Mouse (Mus musculus): ENCODE results near the gene Thumpd2. TPM values are rescaled to one million over a fixed set of nuclear protein-coding genes. Genes with fewer than 3 reads are reported as not detected.

Thumpd2 gene
- polyA plus RNA-seq, 1 experiment from 2014 or later = 3.6 TPM

DNA sequence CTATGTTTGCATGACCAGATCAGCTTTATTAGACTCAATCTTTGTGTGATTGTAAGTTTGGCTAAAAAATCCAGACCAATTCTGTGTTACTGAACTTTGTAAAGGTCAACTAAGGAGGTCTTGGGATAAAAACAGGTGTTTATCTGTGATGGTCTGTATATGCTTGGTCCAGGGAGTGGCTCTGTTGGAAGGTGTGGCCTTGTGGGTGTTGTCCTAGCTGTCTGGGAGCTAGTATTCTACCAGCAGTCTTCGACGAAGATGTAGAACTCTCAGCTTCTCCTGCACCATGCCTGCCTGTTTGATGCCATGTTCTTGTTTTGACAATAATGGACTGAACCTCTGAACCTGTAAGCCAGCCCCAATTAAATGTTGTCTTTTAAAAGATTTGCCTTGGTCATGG is 11.6 kb downstream of the Thumpd2 start:
- H3K4me3 ChIP-seq (ENCODE audit: inconsistent target) = no peak overlapping the region
- H3K79me2 ChIP-seq (ENCODE audit: inconsistent target) = no peaks in the 10 kb centered on the region
- H3K36me3 ChIP-seq (ENCODE audit: inconsistent target) = peaks cover 35% of the 10 kb centered on the region
- no peak overlapping the region for H3K27ac ChIP-seq
- 90% methylated on average over 2 of the region's 2 CpGs for WGBS (ENCODE audit: missing documents)

DNA sequence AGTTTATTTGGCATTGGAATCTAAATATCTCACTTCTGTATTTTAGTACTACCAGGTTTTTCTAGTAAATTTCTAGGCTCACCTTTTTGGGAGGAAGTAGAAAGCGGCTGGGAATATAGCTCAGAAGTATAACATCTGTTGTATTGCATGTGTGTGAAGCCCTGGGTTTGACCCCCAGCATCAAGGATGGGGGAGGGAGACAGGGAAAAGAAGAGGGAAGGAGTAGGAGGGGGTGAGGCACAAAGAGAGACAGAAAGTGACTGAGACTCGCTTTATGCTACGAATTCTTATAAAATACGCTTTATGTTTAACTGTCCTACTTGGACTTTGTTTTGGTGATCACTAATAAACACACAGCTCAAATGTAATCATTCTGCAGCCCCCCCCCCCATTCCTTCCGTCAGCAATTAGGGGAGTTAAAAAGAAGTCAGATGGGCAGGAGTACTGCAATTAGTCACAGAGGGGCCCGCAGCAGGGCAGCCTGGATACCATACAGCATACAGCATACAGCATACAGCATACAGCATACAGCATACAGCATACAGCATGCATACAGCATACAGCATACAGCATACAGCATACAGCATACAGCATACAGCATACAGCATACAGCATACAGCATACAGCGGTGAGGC is 16.8 kb downstream of the Thumpd2 start:
- H3K27ac ChIP-seq = no peak overlapping the region
- H3K36me3 ChIP-seq (ENCODE audit: inconsistent target) = peaks cover 32% of the 10 kb centered on the region
- H3K79me2 ChIP-seq (ENCODE audit: inconsistent target) = no peaks in the 10 kb centered on the region
- H3K4me3 ChIP-seq (ENCODE audit: inconsistent target) = no peak overlapping the region
- 92% methylated on average over 7 of the region's 7 CpGs for WGBS (ENCODE audit: missing documents)

DNA sequence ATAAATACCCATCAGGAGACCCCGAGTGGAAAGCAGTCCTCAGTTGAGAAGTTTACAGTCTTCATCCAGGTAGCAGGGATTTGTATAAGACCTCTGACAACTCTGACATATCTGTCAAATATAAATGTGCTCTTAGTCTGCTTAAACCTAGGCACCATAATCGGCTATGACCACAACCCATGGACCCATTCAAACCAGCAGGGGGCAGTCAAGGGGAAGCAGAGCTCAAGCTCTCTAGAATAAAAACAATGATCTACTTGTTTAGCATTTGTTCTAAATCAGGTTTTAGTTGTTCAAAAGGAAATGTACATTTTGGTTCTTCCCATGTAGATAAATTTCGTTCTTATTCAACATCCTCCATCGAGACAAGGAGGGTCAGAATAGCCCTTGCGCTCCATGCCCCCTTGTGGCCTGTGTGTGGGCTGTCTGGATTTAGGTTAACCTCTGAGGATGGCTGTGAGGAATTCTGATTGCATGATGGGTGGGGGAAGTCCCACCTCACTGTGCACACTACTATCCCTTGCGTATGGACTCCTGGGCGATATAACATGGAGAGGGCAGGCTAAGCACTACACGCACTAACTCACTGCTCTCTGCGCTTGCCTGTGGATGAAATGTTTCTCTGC is 19.2 kb downstream of the Thumpd2 start:
- no peaks in the 10 kb centered on the region for H3K79me2 ChIP-seq (ENCODE audit: inconsistent target)
- H3K27ac ChIP-seq = no peak overlapping the region
- H3K36me3 ChIP-seq (ENCODE audit: inconsistent target) = peaks cover 26% of the 10 kb centered on the region; the same call in 1 of the 2 replicates
- H3K4me3 ChIP-seq (ENCODE audit: inconsistent target) = no peak overlapping the region
- 84% methylated on average over 9 of the region's 9 CpGs for WGBS (ENCODE audit: missing documents)

DNA sequence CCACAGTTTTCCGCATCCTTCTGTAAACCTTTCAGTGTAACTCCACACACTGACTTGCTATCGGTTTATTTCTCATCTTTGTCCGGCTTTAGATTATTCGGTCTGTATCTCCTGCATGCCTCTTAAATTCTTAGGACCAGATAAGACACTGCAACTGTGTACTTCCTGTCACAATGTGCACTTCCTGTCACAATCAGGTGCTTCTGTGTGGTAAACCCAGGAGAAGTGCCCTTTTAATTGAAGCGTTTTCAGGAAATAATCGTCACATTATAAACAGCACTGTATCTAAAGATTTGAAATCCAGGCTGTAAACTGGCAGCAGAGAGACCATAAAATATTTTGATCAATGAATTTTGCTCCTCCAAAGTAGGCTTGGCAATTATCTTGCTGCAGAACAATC is 19.8 kb downstream of the Thumpd2 start:
- Histone ChIP-seq H3K79me2 (ENCODE audit: inconsistent target) (no peaks in the 10 kb centered on the region), H3K36me3 (ENCODE audit: inconsistent target) (peaks cover 26% of the 10 kb centered on the region; the same call in 1 of the 2 replicates), H3K27ac (no peak overlapping the region), H3K4me3 (ENCODE audit: inconsistent target) (no peak overlapping the region)
- 87% methylated on average over 5 of the region's 6 CpGs for WGBS (ENCODE audit: missing documents)

DNA sequence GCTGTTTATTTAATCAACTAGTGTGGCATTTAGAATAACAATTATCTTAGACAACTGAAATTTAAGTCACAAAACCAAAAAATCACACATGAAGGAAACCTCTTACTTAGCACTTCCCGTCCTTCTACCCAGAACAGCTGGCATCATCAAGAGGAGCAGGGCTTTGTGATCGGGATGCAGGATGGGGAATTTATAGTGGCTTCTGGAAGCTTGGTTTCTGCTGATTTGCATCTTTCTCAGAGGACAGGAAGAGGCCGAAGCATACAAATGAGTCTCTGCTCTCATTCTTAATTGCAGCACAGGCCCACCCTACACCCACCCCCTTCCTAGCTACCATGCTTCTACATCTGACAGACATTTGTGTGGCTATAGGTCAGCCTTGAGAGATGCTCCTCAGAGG is 20.5 kb downstream of the Thumpd2 start:
- WGBS (ENCODE audit: missing documents) = 97% methylated on average over 3 of the region's 3 CpGs
- H3K79me2 ChIP-seq (ENCODE audit: inconsistent target) = no peaks in the 10 kb centered on the region
- no peak overlapping the region for H3K27ac ChIP-seq
- H3K4me3 ChIP-seq (ENCODE audit: inconsistent target) = no peak overlapping the region
- peaks cover 28% of the 10 kb centered on the region; the same call in 1 of the 2 replicates for H3K36me3 ChIP-seq (ENCODE audit: inconsistent target)

DNA sequence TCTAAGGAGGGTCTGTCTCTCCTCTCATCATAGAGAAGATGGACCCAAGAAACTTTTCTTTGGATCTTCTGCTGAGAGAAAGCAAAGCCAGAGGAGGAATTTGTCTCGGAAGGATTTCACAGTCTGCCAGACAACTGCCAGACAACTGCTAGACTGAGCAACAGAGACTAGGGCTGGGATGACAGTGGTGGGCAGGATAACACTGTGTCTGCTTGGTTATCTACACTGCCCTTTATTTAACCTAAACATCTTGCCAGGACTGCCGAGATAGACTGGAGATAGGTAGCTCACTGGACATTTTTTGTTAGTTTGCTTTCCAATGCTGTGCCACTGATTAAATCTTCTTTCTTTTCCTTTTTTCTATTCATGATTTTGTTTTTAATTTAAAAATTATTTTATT is 23.2 kb downstream of the Thumpd2 start:
- Histone ChIP-seq H3K36me3 (ENCODE audit: inconsistent target) (peaks cover 43% of the 10 kb centered on the region; the same call in 1 of the 2 replicates), H3K27ac (no peak overlapping the region), H3K79me2 (ENCODE audit: inconsistent target) (no peaks in the 10 kb centered on the region), H3K4me3 (ENCODE audit: inconsistent target) (no peak overlapping the region)
- 94% methylated on average over 2 of the region's 2 CpGs for WGBS (ENCODE audit: missing documents)

DNA sequence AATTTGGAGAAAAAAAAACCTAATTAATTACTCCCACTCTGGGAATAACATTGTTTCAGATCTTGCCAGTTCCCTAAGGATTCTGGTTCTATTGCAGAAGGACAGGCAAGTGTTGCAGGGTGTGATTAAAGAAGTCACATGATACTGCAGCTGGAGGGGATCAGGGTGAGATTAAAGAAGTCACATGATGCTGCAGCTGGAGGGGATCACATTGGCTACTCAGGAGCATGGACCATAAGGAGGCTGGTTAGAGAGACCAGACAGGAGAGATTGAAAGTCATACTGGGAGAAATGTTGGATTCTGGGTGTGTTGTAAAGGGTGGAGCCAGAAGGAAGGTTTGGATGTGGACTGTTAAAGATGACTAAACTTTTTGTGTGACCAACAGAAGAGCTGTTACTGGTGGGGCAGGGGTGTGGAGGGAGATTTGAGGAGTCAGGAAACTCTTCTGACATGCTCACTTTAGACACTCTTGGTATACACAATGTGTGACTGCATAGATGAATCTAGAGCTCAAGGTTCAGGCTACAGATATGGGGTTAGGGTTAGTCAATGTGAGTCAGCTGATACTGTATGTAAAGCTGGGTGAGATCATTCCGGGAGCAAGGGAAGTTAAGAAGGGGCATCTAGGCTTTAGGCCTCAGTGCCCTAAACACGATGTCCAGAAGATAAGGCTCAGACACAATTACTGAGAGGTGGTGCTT is 26.0 kb downstream of the Thumpd2 start:
- Histone ChIP-seq H3K4me3 (ENCODE audit: inconsistent target) (no peak overlapping the region), H3K27ac (no peak overlapping the region), H3K36me3 (ENCODE audit: inconsistent target) (peaks cover 51% of the 10 kb centered on the region; the same call in 1 of the 2 replicates), H3K79me2 (ENCODE audit: inconsistent target) (no peaks in the 10 kb centered on the region)
- WGBS (ENCODE audit: missing documents) = 96% methylated on average over 2 of the region's 2 CpGs

GRCm38 (mm10) chr17:81035354-81035753 is 29.5 kb downstream of the Thumpd2 start:
- WGBS (ENCODE audit: missing documents) = 92% methylated on average over 5 of the region's 5 CpGs
- H3K36me3 ChIP-seq (ENCODE audit: inconsistent target) = peaks cover 43% of the 10 kb centered on the region; the same call in 1 of the 2 replicates
- no peak overlapping the region for H3K27ac ChIP-seq
- no peaks in the 10 kb centered on the region for H3K79me2 ChIP-seq (ENCODE audit: inconsistent target)
- no peak overlapping the region for H3K4me3 ChIP-seq (ENCODE audit: inconsistent target)

GRCm38 (mm10) chr17:81032957-81033356 is 31.9 kb downstream of the Thumpd2 start:
- Histone ChIP-seq H3K79me2 (ENCODE audit: inconsistent target) (no peaks in the 10 kb centered on the region), H3K36me3 (ENCODE audit: inconsistent target) (peaks cover 30% of the 10 kb centered on the region; the same call in 1 of the 2 replicates), H3K4me3 (ENCODE audit: inconsistent target) (no peak overlapping the region), H3K27ac (no peak overlapping the region)
- 92% methylated on average over 2 of the region's 2 CpGs for WGBS (ENCODE audit: missing documents)

DNA sequence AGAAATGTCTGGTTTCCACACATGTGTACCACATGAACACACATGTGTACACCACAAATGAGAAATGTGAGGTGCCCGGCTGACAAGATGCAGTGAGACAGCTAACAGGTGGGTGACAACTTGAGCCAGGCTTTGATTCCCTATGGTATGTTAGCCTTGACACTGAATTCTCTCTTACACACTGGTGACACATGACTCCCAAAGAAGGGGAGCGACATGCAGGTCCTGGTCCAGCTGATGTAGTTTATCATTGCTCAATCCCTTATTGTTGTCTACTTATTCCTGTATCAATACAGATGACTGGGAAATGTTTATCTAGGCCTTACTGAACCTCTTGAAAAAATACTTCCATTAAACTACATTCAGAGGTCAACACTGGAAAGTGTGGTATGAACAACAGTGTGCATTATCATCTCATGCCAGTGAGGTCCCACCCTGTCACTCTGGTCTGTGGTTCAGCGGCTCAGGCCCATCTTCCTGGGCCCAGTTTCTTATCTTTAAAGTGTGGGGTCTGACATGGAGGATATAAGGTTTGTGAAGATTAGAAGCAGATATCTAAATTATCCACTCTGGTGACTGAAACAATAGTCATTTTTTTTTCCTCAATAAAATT is 32.9 kb downstream of the Thumpd2 start:
- 100% methylated on average over 3 of the region's 3 CpGs for WGBS (ENCODE audit: missing documents)
- Histone ChIP-seq H3K4me3 (ENCODE audit: inconsistent target) (no peak overlapping the region), H3K36me3 (ENCODE audit: inconsistent target) (peaks cover 26% of the 10 kb centered on the region; the same call in 1 of the 2 replicates), H3K79me2 (ENCODE audit: inconsistent target) (no peaks in the 10 kb centered on the region), H3K27ac (no peak overlapping the region)

DNA sequence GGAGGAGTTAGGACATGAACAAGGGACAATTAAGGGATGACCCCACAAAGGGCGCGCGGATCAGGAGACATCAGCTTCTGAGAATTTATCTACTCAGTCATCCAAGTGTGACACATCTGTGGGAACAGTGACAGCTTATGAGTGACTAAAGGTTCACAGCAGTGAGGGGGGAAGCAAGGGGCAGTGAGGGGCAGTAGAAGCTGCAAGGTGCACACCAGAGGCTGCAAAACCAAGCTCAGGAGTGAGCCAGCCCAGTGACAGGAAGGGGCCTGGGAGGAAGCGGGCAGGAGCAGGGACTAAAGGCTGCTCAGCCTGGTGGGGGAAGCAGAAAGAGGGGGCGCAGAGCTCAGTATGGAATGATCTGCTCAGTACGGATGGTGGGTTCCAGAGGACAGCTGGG is 37.6 kb downstream of the Thumpd2 start:
- WGBS (ENCODE audit: missing documents) = 98% methylated on average over 4 of the region's 6 CpGs
- Histone ChIP-seq H3K4me3 (ENCODE audit: inconsistent target) (no peak overlapping the region), H3K36me3 (ENCODE audit: inconsistent target) (peaks cover 22% of the 10 kb centered on the region), H3K79me2 (ENCODE audit: inconsistent target) (no peaks in the 10 kb centered on the region), H3K27ac (no peak overlapping the region)

- WGBS (ENCODE audit: missing documents) = 91% methylated on average over 1 of the region's 1 CpGs
- Histone ChIP-seq H3K79me2 (ENCODE audit: inconsistent target) (no peaks in the 10 kb centered on the region), H3K4me3 (ENCODE audit: inconsistent target) (no peak overlapping the region), H3K36me3 (ENCODE audit: inconsistent target) (no peaks in the 10 kb centered on the region), H3K27ac (no peak overlapping the region)
Measured at GRCm38 (mm10) chr17:81017132-81017531, 47.8 kb downstream of the Thumpd2 start.

DNA sequence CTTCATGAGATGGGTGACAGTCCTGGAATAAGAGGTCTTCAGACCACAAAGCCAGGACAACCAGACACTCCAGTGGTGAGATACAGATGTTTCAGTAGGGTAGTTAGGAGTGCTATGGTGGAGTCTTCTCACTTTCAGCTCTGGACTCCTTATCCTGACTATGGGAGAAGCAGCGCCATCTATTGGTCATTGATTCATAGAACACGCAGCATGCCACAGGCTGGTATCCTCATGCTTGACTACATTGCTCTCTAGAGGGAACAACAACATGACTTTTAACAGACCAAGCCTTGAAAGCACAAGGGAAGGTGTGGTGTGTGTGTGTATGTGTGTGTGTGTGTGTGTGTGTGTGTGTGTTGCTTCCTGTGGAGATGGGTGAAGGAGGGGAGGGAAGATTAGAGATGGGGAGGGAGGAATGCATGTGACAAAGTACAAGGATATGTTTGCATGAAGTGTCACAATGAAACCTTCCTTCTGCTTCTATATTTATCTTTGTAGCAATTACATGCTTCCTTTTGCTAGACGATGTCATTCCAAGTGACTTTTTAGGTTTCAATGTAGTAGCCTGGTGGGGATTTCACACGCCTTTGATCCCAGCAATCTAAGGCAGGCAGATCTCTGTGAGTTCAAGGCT is 49.0 kb downstream of the Thumpd2 start:
- Histone ChIP-seq H3K27ac (no peak overlapping the region), H3K4me3 (ENCODE audit: inconsistent target) (no peak overlapping the region), H3K36me3 (ENCODE audit: inconsistent target) (no peaks in the 10 kb centered on the region), H3K79me2 (ENCODE audit: inconsistent target) (no peaks in the 10 kb centered on the region)
- WGBS (ENCODE audit: missing documents) = 31% methylated on average over 4 of the region's 4 CpGs

GRCm38 (mm10) chr17:81010844-81011685 is 53.8 kb downstream of the Thumpd2 start:
- Histone ChIP-seq H3K79me2 (ENCODE audit: inconsistent target) (no peaks in the 10 kb centered on the region), H3K27ac (no peak overlapping the region), H3K4me3 (ENCODE audit: inconsistent target) (no peak overlapping the region), H3K36me3 (ENCODE audit: inconsistent target) (no peaks in the 10 kb centered on the region)
- WGBS (ENCODE audit: missing documents) = 89% methylated on average over 18 of the region's 18 CpGs

Measured in macrophage (primary cell).